Mouse (Mus musculus): Measurements from ENCODE around the gene Crygf. TPM values are rescaled to one million over a fixed set of nuclear protein-coding genes. Genes with fewer than 3 reads are reported as not detected.
"Not testable (repeated sequence)": the region's sequence is repeated elsewhere in the genome, so short reads cannot be mapped to it uniquely, and the experiment has no call there.

Gene Crygf
- 0.34 TPM in 1 of 2 replicates, not detected in the other for polyA plus RNA-seq (2015; fragmentation: Nextera tagmentation; extraction: Ambion mirVana)

DNA sequence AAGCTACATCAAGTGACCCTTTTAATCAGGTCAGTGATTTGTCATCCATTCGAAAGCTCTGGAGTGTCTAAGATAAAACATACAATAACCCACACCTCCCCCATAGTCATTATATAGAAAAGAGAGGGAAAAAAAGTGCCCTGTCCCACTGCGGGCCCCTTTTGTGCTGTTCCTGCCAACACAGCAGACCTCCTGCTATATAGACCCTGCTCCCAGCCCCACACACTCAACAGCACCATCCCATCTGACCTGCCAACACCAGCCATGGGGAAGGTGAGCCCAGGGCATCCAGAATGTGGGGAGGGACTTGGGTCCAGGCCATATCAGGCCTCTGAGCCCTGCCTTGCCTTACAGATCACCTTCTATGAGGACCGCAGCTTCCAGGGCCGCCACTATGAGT, at the start of gene Crygf:
Gene Crygf (plus strand): TSS at position 227 of the 400 bp plus-strand sequence.
- no peaks in the 10 kb centered on the region for H3K36me3 ChIP-seq
- WGBS, result 62% methylated on average over 4 of the region's 4 CpGs
- no peak within 1 kb of the TSS for H3K9ac ChIP-seq
- no peaks in the 10 kb centered on the region for H3K27me3 ChIP-seq (replicated peaks)
- no peak within 1 kb of the TSS for H3K4me3 ChIP-seq
- no peak within 1 kb of the TSS for H3K27ac ChIP-seq (replicated peaks)
- no peak for ATAC-seq (ENCODE audit: extremely low read depth, insufficient number of reproducible peaks, low FRiP score, low TSS enrichment)
- H3K4me1 ChIP-seq, result peaks cover 8% of the 10 kb centered on the region; the same call in 1 of the 2 replicates
- H3K9me3 ChIP-seq, result no peaks in the 10 kb centered on the region
- H3K4me2 ChIP-seq, result no peak within 1 kb of the TSS

DNA sequence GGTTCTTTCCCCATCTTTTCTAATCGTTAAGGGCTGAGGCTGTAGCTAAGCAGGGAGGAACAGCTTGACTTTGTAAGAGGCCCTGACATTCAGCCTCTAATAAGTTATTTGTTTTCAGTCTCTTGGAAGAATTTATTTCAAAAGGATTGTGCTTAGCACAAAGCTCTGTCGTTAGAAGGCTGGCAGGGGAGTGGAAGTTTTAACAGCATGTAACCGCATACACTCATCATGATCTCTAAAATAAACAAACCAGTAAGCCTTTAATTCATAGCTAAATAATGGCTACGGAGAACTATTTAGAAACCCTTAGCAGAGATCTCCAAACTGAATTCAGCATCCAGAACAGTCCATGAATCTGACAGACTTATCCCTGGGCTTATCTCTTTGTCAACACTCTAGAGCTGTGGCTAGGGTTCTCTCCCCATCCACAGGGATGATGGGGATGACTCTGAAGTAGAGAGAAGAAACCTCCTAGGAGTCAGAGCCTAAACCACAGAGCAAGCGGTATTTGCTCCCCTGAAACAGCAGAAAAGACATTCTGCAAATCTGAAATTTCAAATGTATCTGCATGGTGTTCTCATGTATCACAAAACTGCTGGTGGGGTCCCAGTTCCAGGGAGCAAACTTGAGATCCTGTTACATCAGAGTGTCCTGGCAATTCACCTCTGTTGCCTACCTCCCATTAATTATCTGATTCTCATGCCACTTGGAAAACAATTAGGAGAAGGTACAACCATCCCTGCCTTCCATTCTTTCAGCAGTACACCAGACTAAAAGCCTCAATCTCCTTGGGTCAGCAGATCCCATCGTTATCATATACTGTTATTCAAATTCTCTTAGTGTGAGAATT, 734 bp upstream of the Crygf start:
- Histone ChIP-seq H3K36me3 (no peaks in the 10 kb centered on the region), H3K9ac (no peak overlapping the region), H3K4me3 (no peak overlapping the region), H3K27ac (replicated peaks) (no peak overlapping the region), H3K4me2 (no peak overlapping the region), H3K27me3 (replicated peaks) (no peaks in the 10 kb centered on the region), H3K4me1 (peaks cover 8% of the 10 kb centered on the region; the same call in 1 of the 2 replicates), H3K9me3 (no peaks in the 10 kb centered on the region)
- 38% methylated on average over 6 of the region's 6 CpGs for WGBS
- ATAC-seq (ENCODE audit: extremely low read depth, insufficient number of reproducible peaks, low FRiP score, low TSS enrichment), result no peak

- not testable (repeated sequence) for ATAC-seq (ENCODE audit: extremely low read depth, insufficient number of reproducible peaks, low FRiP score, low TSS enrichment); H3K36me3 ChIP-seq; H3K27me3 ChIP-seq (replicated peaks); H3K4me1 ChIP-seq; H3K4me2 ChIP-seq; H3K9ac ChIP-seq; H3K9me3 ChIP-seq; H3K4me3 ChIP-seq; H3K27ac ChIP-seq (replicated peaks)
- 71% methylated on average over 11 of the region's 11 CpGs for WGBS
Measured at GRCm38 (mm10) chr1:65926696-65927095, 376 bp downstream of the Crygf start.

GRCm38 (mm10) chr1:65930055-65930454, 3.7 kb downstream of the Crygf start:
- no peak overlapping the region for H3K9ac ChIP-seq
- 73% methylated on average over 2 of the region's 2 CpGs for WGBS

DNA sequence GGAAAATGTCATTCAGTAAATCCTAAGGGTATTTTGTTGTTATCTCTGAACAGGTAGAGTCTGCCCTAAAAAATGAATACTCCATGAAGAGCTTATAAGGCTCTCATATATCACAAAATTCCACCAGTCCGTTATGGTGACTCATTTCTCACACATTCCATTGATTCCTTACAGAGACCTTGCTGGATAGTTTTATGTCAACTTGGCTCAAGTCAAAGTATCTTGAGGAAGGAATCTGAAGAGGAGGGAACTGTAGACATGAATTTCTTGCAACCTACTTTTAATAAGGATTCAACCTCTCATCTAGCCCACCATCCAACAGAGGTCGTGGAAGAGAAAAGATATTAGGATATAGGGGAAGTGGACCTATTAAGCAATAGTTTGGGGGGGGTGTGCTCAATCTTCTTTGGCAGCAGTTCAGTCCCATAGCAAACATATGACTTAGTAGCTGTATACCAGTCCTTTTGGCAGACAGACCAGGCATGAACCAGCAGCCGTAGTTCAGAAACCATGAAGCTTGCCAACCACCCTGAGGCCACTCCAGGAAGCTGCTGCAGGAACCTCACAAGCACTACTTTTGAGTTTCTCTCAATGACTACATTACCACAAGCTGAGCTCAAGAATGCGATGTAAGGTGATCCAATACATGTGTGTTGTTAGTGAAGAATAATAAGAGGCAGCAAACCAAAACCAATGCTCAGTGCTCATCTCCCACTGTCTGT, 5.9 kb downstream of the Crygf start:
- Histone ChIP-seq H3K9me3 (no peaks in the 10 kb centered on the region), H3K36me3 (no peaks in the 10 kb centered on the region), H3K4me1 (no peaks in the 10 kb centered on the region), H3K9ac (no peak overlapping the region), H3K4me2 (no peak overlapping the region), H3K27me3 (replicated peaks) (no peaks in the 10 kb centered on the region), H3K27ac (replicated peaks) (no peak overlapping the region), H3K4me3 (no peak overlapping the region)
- no peak for ATAC-seq (ENCODE audit: extremely low read depth, insufficient number of reproducible peaks, low FRiP score, low TSS enrichment)
- WGBS, result 71% methylated on average over 4 of the region's 4 CpGs

More at GRCm38 (mm10) chr1:65930055-65930454, 3.7 kb downstream of the Crygf start:
- no peaks in the 10 kb centered on the region for H3K36me3 ChIP-seq
- H3K9me3 ChIP-seq, result no peaks in the 10 kb centered on the region
- no peak for ATAC-seq (ENCODE audit: extremely low read depth, insufficient number of reproducible peaks, low FRiP score, low TSS enrichment)
- H3K27me3 ChIP-seq (replicated peaks), result no peaks in the 10 kb centered on the region
- no peak overlapping the region for H3K4me2 ChIP-seq
- no peak overlapping the region for H3K27ac ChIP-seq (replicated peaks)
- H3K4me3 ChIP-seq, result no peak overlapping the region
- H3K4me1 ChIP-seq, result peaks cover 8% of the 10 kb centered on the region; the same call in 1 of the 2 replicates

Other genes with a start within 250 kb of the Crygf start
- gene Map2, start 248.8 kb downstream of the Crygf start, polyA plus RNA-seq (2015; fragmentation: Nextera tagmentation; extraction: Ambion mirVana), result 2.7 and 3.3 TPM in 2 replicates